ENCODE assay signal across 22 mouse cellular contexts in the genomic region with DNA sequence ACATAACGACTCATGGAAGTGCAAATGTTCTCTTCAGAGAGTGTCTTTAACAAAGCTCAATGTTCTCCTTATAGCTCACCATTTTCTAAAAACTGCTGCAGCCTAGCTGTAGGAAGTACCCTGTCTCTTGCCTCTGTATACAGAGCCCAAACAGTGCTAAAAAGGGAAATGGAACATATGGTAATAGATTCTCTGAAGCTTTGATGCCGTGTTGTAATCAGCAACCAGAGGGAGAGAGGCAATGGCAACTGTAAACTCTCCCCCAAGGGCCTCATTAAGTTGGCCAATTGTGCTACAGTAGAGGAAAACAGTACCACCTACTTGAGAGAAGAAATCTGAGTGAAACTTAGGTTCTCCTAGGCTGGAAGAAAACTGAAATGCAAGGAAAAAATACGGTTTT. TPM values are rescaled to one million over a fixed set of nuclear protein-coding genes. Genes with fewer than 3 reads are reported as not detected.
DNase-seq lines count a peak whose midpoint lies in the region; ATAC-seq and TF ChIP-seq lines count a peak whose summit lies in the region.
"Had no signal": no experiment of that assay in that cellular context is flagged by ENCODE, and none has a peak within 500 bp of the region (broad histone marks: within the 10 kb centered on the region; RNA-seq: fewer than 3 reads in every experiment).

No protein-coding gene starts in this region.

- 32% methylated on average over 3 of the region's 3 CpGs for WGBS in forebrain, embryonic 14.5 days
- WGBS in forebrain, postnatal 0 days, result 39% methylated on average over 3 of the region's 3 CpGs
- WGBS in midbrain, postnatal 0 days, result 50% methylated on average over 3 of the region's 3 CpGs

- no peak for DNase-seq in forebrain, embryonic 14.5 days (ENCODE audit: low spot score)
- no peak for DNase-seq in forebrain, postnatal 0 days
- peak; percentile 13 to 22 for DNase-seq in left cerebral cortex, adult 9 months (ENCODE audit: low spot score in 2 of 2)
- no peak for DNase-seq in left cerebral cortex, adult 2 months (ENCODE audit: extremely low spot score in 1 of 2, low spot score in 2 of 2)
- DNase-seq in right cerebral cortex, adult 18-20 months, result peak; percentile 13
- DNase-seq in right cerebral cortex, postnatal 25 days, result no peak
- DNase-seq in midbrain, postnatal 0 days (ENCODE audit: low spot score), result peak; percentile 5
- DNase-seq in spleen, adult 18-20 months, result no peak
- DNase-seq: cerebellum, adult 9-10 months; gastrocnemius, adult 2 months; kidney, adult 8-10 months; kidney, postnatal 14 days; lung, adult 18-20 months; thymus, postnatal 14 days had no signal

- no peaks in the 10 kb centered on the region for H3K4me1 ChIP-seq in forebrain, embryonic 14.5 days (ENCODE audit: control insufficient read depth, insufficient read depth, low read length)
- H3K4me1 ChIP-seq in forebrain, postnatal 0 days (ENCODE audit: insufficient read depth), result no peaks in the 10 kb centered on the region
- H3K4me1 ChIP-seq in midbrain, postnatal 0 days (ENCODE audit: insufficient read depth, low read length), result no peaks in the 10 kb centered on the region
- H3K4me1 ChIP-seq: embryonic facial prominence, embryonic 13.5 days; heart, embryonic 10.5 days; megakaryocyte, embryonic 14.5 days; neural tube, embryonic 13.5 days had no signal

- H3K9me3 ChIP-seq in forebrain, embryonic 14.5 days (replicated peaks; ENCODE audit: control insufficient read depth, low read length), result no peaks in the 10 kb centered on the region
- no peaks in the 10 kb centered on the region for H3K9me3 ChIP-seq in forebrain, postnatal 0 days (ENCODE audit: low read length)
- H3K9me3 ChIP-seq in midbrain, postnatal 0 days (ENCODE audit: low read length), result no peaks in the 10 kb centered on the region
- H3K9me3 ChIP-seq: embryonic facial prominence, embryonic 13.5 days; heart, embryonic 10.5 days; neural tube, embryonic 13.5 days had no signal

- no peak overlapping the region for H3K9ac ChIP-seq in forebrain, embryonic 14.5 days (ENCODE audit: low read length)
- H3K9ac ChIP-seq in forebrain, postnatal 0 days, result no peak overlapping the region
- H3K9ac ChIP-seq in midbrain, postnatal 0 days (replicated peaks; ENCODE audit: low read length, poor library complexity, severe bottlenecking), result no peak overlapping the region
- H3K9ac ChIP-seq: embryonic facial prominence, embryonic 13.5 days; neural tube, embryonic 13.5 days had no signal

- peak; percentile 37; the same call in 1 of the 2 replicates for ATAC-seq in forebrain, embryonic 14.5 days
- no peak for ATAC-seq in forebrain, postnatal 0 days
- ATAC-seq in midbrain, postnatal 0 days (ENCODE audit: low FRiP score), result no peak
- ATAC-seq: inflammation-experienced regulatory T-cells, adult 6 months had no signal

- intact Hi-C loops in left cerebral cortex, adult 2 months (cut with DNase I), result no loop called here

- H3K27me3 ChIP-seq in forebrain, embryonic 14.5 days (replicated peaks; ENCODE audit: control insufficient read depth, insufficient read depth, low read length), result no peaks in the 10 kb centered on the region
- no peaks in the 10 kb centered on the region for H3K27me3 ChIP-seq in forebrain, postnatal 0 days (ENCODE audit: insufficient read depth, low read length)
- H3K27me3 ChIP-seq in midbrain, postnatal 0 days (ENCODE audit: insufficient read depth, low read length), result no peaks in the 10 kb centered on the region
- H3K27me3 ChIP-seq: embryonic facial prominence, embryonic 13.5 days; megakaryocyte, embryonic 14.5 days; neural tube, embryonic 13.5 days had no signal

- no peak overlapping the region for H3K27ac ChIP-seq in forebrain, embryonic 14.5 days (ENCODE audit: low read depth, low read length)
- no peak overlapping the region for H3K27ac ChIP-seq in forebrain, postnatal 0 days (ENCODE audit: low read depth, low read length)
- no peak overlapping the region for H3K27ac ChIP-seq in left cerebral cortex, adult 2 months
- H3K27ac ChIP-seq in midbrain, postnatal 0 days (ENCODE audit: low read depth, low read length), result no peak overlapping the region
- H3K27ac ChIP-seq: embryonic facial prominence, embryonic 13.5 days; gastrocnemius, adult 2 months; heart, embryonic 10.5 days; neural tube, embryonic 13.5 days had no signal

- TF ChIP-seq CTCF in forebrain, postnatal 0 days (IDR thresholded peaks at IDR 0.05; ENCODE audit: low read depth), result no peak
- no peak for TF ChIP-seq CTCF in left cerebral cortex, adult 2 months (IDR thresholded peaks at IDR 0.05)
- no peak for TF ChIP-seq CTCF in midbrain, postnatal 0 days (IDR thresholded peaks at IDR 0.05)

- H3K4me3 ChIP-seq in forebrain, embryonic 14.5 days (ENCODE audit: low read depth, low read length), result no peak overlapping the region
- no peak overlapping the region for H3K4me3 ChIP-seq in forebrain, postnatal 0 days (ENCODE audit: low read depth, low read length)
- H3K4me3 ChIP-seq in left cerebral cortex, adult 2 months, result no peak overlapping the region
- H3K4me3 ChIP-seq in midbrain, postnatal 0 days (ENCODE audit: low read depth, low read length), result no peak overlapping the region
- H3K4me3 ChIP-seq: embryonic facial prominence, embryonic 13.5 days; gastrocnemius, adult 2 months; heart, embryonic 10.5 days; megakaryocyte, embryonic 14.5 days; neural tube, embryonic 13.5 days had no signal

- H3K4me2 ChIP-seq in forebrain, embryonic 14.5 days (ENCODE audit: low read length), result no peak overlapping the region
- H3K4me2 ChIP-seq in forebrain, postnatal 0 days (ENCODE audit: low read depth), result no peak overlapping the region
- no peak overlapping the region for H3K4me2 ChIP-seq in midbrain, postnatal 0 days (ENCODE audit: low read depth, low read length, poor library complexity, severe bottlenecking)
- H3K4me2 ChIP-seq: embryonic facial prominence, embryonic 13.5 days; liver, embryonic 11.5 days; neural tube, embryonic 13.5 days had no signal

- no peaks in the 10 kb centered on the region for H3K36me3 ChIP-seq in forebrain, embryonic 14.5 days (ENCODE audit: control insufficient read depth, insufficient read depth, low read length)
- H3K36me3 ChIP-seq in forebrain, postnatal 0 days (ENCODE audit: insufficient read depth), result no peaks in the 10 kb centered on the region
- H3K36me3 ChIP-seq in midbrain, postnatal 0 days (ENCODE audit: insufficient read depth, low read length), result no peaks in the 10 kb centered on the region
- H3K36me3 ChIP-seq: embryonic facial prominence, embryonic 13.5 days; heart, embryonic 10.5 days; neural tube, embryonic 13.5 days had no signal

RNA-seq across cellular contexts. Expression of a gene that starts 59.4 kb away (rescaled TPM):
- 26.3 and 33.3 TPM in 2 replicates for polyA plus RNA-seq in forebrain, embryonic 14.5 days (2014; fragmentation: Nextera tagmentation; extraction: Ambion mirVana)
- total RNA-seq in forebrain, postnatal 0 days (2014; rRNA removed), result 53.5 and 61.5 TPM in 2 replicates
- polyA plus RNA-seq in forebrain, postnatal 0 days (2015; fragmentation: Nextera tagmentation; extraction: Ambion mirVana), result 33.6 and 76.2 TPM in 2 replicates
- 10 to 100 TPM; 34.4 to 34.9 TPM for total RNA-seq in left cerebral cortex, adult 2 months (2021)
- 64.6 and 82.5 TPM in 2 replicates for total RNA-seq in midbrain, postnatal 0 days (2014; rRNA removed)
- 90.5 and 100 TPM in 2 replicates for polyA plus RNA-seq in midbrain, postnatal 0 days (2015; fragmentation: Nextera tagmentation; extraction: Ambion mirVana)
- total RNA-seq: common myeloid progenitor, adult 5-6 weeks had no signal
- polyA plus RNA-seq: inflammation-experienced regulatory T-cells, adult 6 months; testis, adult 2 months had no signal

Comparison
In these comparisons a context has a peak if more than half of its experiments do, and no peak if none do; other contexts are left out.
1. DNase-seq: peak in left cerebral cortex, adult 9 months (2 of 2), right cerebral cortex, adult 18-20 months (single experiment) and midbrain, postnatal 0 days (single experiment); none in forebrain, embryonic 14.5 days (single experiment), forebrain, postnatal 0 days (single experiment), left cerebral cortex, adult 2 months (0 of 2), right cerebral cortex, postnatal 25 days (single experiment) and spleen, adult 18-20 months (0 of 2).